Mouse (Mus musculus) layer of hippocampus, adult 9-10 months (tissue): ENCODE measurements around the gene Dscam.

ENCODE experiments used
- DNase-seq: peaks from one replicate; pipeline ENCODE4 v3.0.0; 2022; ENCODE audit warnings: low spot score

The Dscam gene

GRCm38 (mm10) chr16:97105266-97105665 is 65.3 kb downstream of the Dscam start:
- DNase-seq: no peak

DNA sequence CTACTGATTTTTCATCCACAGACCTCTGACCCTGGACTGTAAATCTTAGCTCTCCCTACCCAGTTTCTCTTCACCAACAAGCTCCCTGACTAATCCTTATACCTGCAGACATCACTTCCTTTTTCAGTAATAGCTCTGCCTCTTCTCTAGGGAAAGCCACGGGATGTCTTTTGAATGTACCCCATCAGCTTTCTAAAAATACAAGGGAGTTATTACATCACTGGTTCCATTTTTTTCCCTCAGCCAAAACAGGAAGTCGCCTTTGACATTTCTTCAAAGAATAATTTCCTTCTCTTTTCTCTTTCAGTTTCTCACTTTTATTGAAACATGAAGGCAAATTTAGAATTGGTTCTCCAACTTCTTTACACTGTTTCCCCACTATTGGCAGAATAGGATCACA is 67.5 kb downstream of the Dscam start:
- DNase-seq: no peak

DNA sequence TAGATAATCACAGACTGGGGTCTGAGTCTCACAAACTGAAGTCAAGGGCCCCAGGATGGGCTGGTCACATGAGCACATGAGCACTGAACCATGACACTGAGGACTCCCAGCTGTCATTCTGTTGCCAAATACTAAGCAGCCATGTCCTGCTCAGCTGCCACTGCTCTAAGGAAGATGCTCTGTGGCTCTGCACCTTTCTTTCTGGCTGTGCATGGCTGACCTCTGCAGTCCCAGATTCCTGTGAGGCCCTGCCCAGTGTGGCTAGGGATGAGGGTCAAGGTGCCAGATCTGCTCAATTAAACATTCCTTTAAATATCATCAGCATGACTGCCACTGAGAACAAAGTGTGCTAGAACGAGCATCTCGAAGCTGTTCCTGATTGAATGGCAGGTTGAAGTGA is 70.5 kb downstream of the Dscam start:
- no peak for DNase-seq

- no peak for DNase-seq
Observed at GRCm38 (mm10) chr16:97098508-97098907, 72.0 kb downstream of the Dscam start.

DNA sequence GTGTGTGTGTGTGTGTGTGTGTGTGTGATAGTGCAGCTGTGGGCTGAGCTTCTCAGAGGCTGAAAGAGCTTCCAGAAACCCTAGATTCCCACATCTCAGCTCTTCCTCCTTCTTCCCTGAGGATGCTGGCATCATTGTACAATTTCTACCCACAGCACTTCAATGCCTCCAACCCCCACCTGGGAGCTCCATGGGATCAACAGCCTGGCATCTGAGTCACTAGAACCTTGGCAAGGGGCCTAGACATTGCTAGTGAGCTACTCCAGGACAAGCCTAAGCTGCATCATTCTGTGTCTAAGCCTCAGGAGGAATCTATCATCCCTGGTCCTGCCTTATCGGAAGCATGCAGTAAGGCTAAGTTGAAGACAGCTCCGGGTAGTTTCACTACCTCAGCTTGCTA is 73.8 kb downstream of the Dscam start:
- no peak for DNase-seq

DNA sequence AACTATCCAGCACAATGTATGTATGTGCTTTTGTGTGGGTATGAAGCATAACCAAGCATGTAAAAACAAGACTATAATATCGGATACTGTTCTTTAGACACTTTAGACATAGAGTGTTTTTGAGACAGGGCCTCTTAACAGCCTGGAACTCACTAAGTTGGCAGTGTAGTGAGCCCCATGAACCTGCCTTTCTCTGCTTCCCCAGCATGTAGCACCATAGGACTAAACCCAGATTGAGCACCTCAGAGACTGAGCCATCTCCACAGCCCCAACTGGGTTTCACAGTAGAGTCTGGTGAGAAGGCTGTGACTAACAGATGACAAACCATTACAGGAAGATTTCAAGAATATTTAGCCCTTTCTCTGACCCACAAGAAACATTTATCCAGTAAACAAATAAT is 75.1 kb downstream of the Dscam start:
- DNase-seq: no peak

GRCm38 (mm10) chr16:97089339-97089738 is 81.2 kb downstream of the Dscam start:
- DNase-seq: no peak

DNA sequence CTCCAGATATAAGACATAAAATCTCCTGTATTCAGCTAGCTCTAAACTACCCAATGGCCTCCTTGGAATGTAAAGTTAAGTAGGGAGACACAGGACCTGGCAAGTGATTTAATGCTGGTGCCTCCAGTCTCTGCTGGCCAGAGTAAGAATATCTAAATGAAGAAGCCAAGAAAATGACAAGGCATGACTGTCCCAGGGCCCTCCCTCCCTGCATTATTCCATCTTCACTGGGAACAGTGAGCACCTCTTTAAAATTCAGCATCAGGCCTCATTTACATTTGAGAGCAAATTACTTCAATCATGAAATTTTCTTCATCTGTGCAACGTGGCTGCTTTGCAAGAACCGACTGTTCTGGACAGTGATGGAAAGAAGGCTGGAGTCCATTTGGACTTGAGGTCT is 86.9 kb downstream of the Dscam start:
- no peak for DNase-seq

DNA sequence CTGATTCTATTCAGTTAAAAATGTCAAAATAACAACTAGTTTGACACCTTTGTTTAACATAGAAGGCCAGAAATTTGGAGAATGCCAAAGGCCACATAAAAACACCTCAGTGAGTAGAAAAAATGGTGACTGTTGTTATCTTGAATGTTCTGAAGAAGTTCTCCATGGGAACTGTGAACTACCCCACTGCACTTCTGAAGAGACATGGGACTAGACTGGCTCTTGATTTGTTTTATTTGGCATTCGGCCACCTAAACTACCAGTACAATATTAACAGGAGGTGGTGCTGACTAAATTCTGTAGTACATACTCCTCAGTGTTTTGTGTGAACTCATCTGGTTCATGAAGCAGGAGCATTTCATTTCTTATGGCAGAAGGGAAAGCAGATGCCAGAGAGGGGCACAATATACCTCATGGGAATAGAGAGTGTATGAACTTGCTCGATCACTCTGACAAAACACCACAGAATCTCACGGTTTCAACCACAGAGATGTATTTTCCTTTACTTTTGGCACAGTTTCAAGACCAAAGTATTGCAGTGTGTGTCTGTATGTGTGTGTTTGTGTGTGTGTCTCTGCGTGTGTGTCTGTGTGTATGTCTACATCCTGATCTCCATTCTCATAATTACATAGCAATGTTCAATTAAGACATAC is 94.5 kb downstream of the Dscam start:
- no peak for DNase-seq

- no peak for DNase-seq
Observed at GRCm38 (mm10) chr16:97075137-97075902, 95.2 kb downstream of the Dscam start.

- no peak for DNase-seq
Observed at GRCm38 (mm10) chr16:97073847-97074246, 96.7 kb downstream of the Dscam start.

- DNase-seq: no peak
Observed at GRCm38 (mm10) chr16:97072624-97073023, 97.9 kb downstream of the Dscam start.

DNA sequence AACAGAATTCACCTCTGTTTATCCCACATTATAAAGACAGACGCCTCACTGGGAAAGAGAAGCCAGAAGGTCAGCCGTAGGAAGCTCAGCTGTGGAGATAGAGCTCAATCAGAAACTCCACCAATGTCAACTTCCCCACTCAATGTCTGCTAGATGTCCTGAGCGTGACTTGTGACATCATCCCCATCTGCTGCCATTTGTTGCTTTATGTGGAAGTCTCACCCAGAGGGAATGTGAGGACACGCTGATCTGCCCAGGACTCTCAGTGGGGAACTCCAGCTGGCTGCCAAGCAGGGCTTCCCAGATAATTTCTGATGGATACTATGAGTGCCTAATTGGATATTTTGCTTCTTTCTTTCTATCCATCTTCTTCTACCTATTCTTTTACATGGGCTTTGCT is 103.7 kb downstream of the Dscam start:
- DNase-seq: no peak

DNA sequence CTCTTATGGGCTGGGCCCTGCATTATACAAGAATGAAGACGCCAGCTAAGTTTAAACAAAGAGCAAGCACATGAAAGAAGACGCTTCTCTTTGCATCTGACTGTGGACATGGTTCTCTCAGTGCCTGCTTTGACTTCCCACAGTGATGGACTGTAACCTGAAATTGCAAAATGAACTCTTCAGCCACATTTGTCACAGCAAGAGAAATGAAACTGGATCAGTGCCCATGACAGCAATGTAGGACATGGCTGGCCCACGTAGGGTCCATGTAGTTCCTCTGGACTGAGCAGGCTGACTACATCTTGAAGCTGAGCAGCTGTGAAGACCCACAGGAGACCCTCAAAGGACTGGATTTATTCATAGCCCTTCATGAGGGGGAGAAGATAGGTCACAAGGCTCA is 108.3 kb downstream of the Dscam start:
- DNase-seq: no peak

DNA sequence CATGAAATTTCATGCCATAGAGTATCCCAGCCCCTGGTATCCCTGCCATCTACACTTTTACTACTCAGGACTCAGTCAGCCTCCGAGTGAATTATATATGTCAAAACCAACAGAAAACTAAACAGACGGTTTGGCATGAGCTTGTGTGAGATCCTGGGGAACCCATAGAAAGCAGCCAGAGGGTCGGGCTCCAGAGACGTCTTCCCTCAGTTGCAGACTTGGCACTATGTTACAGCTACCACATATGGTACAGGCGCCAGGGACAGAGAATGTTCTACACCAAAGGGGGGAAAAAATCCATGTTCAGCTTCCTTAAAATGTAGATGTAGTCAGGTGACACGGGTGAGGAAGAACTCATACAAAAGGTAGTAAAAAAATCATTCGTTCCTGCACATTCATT is 109.2 kb downstream of the Dscam start:
- no peak for DNase-seq

DNA sequence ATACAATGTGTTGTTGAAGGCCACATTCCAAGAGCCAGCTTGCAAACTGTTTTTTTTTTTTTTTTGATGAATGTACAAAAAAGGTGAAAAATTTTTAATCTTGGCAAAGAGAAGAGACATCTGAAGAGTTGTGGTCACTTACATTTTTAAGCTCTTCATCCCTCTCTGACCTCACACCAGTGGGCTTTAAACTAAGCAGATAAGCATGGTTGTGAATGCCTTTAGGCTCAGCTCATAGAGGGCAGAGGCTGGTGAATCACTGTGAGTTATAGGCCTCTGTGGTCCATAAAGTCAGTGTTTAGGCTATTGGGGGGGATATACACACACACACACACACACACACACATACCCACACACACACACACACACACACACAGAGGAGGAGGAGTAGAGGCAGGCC is 109.8 kb downstream of the Dscam start:
- no peak for DNase-seq

GRCm38 (mm10) chr16:97060276-97060675 is 110.3 kb downstream of the Dscam start:
- DNase-seq: no peak

DNA sequence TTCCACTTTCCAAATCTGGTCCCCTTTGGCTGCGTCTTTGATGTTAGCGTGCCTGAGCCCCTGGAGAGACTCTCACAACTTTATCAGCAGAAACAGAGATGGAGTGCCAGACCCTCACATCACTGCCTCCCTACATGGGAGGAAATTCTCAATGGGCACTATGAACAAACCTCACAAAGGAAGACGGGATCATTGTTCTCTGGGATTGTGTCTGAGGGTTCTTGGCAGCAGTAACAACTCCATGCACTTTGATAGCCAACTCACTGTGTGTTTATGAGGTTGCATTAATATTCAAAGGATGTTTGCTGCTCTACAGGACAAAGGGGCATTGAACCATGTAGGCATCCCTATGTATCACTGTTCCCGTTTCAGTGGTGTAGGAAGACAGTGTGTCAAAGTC is 135.3 kb downstream of the Dscam start:
- no peak for DNase-seq

- DNase-seq: no peak
Observed at GRCm38 (mm10) chr16:97033540-97034058, 137.0 kb downstream of the Dscam start.

GRCm38 (mm10) chr16:97027701-97028100 is 142.9 kb downstream of the Dscam start:
- DNase-seq: no peak

- DNase-seq: no peak
Observed at GRCm38 (mm10) chr16:97026803-97027202, 143.7 kb downstream of the Dscam start.

DNA sequence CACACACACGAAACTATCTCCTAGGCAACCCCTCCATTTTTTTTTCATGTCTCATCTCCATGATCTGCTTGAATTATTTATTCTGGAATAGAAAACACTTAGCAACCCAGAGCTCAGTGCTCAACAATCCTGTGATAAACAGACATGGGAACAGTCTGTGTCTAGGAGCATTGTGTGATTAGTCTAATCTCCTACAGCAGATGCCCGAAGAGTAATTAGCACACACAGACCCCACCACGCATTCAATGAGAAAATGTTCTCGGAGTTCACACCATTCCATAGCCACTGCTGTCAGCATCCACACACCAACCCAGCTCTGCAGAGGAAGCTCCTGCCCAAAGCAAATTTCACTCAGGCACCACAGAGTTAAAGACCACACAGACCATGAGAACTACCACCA is 146.1 kb downstream of the Dscam start:
- no peak for DNase-seq

- DNase-seq: no peak
Observed at GRCm38 (mm10) chr16:97021496-97021895, 149.1 kb downstream of the Dscam start.

- DNase-seq: no peak
Observed at GRCm38 (mm10) chr16:97018304-97018703, 152.2 kb downstream of the Dscam start.
